Mouse (Mus musculus): Measurements from ENCODE around the gene Bdkrb1.
A peak's percentile ranks its signal among the peaks of the same experiment; 100 is the strongest.

Bdkrb1 gene

DNA sequence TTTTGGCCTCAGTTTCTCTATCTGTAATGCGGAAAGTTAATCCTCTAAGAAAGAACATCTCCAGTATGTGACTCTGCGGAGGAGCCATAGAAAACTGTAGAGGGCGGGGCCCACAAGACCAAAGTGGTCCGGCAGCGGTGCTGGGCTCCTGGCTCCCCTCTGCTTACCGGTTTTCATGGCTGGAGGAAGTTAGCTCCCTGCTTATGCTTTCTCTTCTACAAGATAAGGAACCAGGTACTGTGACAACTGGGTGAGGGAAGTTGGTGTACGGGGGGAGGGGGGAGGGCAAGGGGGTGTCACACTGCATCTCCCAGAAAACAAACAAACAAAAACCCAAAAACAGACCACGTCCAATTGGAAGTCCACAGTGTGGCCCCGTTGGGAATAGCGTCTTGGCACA, 4.4 kb upstream of the Bdkrb1 start:
- no peak for DNase-seq (ENCODE audit: low spot score in 2 of 2)

DNA sequence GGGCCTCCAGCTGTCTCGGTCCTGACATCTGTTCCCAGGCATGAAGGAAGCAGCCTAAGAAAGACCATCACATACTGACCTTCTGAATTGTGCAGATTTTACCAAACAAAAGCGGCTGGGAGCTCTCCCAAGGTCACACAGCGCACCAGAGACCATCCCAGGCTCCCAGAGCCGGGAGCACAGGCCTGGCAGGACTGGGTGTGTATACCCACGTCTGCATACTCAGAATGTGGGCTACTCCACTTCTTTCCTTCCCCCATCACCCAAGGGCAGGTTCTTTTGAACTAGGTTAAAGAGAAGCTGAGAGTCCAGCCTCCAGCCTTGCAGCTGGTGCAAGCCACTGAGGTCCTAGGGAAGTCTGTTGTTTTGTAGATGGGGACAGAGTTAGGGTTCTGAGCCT, 3.8 kb upstream of the Bdkrb1 start:
- DNase-seq (ENCODE audit: low spot score in 2 of 2) = no peak

DNA sequence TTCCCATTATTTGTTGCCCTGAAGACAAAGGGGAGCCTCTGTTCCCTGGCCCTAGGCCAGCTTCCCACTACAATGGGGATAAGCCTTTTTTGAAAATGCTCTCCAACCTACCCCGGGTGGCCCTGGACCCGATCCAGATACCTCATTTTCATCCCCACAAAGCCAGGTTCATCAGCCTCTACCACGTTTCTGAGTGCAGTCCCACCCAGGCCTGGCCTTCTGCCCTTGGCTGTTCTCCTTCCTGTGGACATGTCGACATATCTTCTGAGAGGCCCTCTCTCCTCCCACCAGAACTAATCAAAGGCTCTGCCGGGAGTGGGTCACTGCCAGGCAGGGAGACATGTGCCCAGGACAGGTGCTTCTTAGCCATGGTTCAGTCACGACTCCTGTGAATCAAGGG, 1.3 kb upstream of the Bdkrb1 start:
- DNase-seq (ENCODE audit: low spot score in 2 of 2) = no peak

DNA sequence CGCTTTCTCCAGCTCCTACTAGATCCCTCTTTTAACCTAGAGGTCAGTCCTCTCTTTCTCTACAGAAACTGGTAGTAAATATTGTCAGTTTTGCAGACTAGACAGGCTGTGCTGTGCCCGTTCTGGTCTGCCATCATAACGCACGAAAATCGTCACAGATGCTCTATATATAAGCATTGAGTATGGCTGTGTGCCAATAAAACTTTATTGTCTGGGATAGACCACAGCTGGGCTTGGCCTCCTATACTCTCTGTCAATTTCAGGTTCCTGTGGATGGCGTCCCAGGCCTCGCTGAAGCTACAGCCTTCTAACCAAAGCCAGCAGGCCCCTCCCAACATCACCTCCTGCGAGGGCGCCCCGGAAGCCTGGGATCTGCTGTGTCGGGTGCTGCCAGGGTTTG, 1.0 kb downstream of the Bdkrb1 start:
- DNase-seq (ENCODE audit: low spot score in 2 of 2) = no peak

DNA sequence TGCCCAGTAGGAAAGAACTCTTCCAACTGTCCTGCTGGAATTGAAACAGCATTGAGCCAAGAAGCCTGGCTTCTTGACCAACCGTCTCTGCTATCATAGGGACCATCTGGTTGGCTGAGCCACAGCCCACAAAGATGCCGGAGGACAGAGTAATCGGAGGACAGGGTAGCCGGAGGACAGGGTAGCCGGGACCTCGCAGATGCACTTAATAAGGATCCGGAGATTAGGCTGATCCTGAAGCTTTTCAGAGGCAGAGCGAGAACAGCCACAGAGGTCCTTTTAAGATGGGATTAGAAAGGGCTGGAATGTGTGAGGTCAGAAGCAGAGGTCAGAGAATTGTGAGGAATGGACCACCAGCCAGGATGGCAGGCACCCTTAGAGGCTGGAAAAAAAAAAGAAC, 2.3 kb downstream of the Bdkrb1 start:
- no peak for DNase-seq (ENCODE audit: low spot score in 2 of 2)

DNA sequence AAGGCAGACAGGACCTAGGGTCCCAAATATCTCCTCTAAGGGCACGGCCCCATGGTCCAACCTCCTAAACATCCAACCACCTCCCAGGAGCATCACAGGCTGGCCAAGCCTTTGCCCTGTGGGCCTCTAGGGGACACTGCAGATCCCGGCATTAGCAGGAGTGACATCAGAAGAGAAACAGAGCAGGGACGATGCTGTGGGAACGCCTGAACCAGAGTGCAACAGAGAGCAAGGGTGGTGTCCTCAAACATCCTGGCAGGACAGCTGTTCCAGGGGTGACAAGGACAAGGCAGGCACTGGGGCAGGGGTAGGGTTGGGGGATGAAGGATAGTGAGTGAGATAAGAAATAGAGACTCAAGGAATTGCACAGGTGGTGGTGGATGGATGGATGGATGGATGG, 4.0 kb downstream of the Bdkrb1 start:
- no peak for DNase-seq (ENCODE audit: low spot score in 2 of 2)

DNA sequence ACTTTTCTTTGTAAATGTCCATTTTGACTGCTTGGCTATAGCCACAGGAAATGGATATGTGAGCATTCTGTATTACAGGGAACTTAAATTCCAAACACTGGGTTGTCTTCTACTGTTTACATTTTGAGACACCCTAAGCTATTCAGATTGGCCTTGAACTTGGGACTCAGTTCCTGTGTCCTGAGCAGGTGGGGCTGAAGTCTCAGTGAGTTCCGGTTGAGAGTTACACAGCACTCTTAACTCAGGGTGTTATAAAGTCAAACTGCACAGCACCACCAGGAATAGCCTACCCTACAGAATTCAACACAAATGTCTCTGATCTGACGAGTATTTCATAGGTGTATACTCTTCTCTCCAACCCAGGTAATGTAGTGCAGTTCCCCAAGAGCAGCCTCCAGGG, 8.2 kb downstream of the Bdkrb1 start:
- no peak for DNase-seq (ENCODE audit: low spot score in 2 of 2)

DNA sequence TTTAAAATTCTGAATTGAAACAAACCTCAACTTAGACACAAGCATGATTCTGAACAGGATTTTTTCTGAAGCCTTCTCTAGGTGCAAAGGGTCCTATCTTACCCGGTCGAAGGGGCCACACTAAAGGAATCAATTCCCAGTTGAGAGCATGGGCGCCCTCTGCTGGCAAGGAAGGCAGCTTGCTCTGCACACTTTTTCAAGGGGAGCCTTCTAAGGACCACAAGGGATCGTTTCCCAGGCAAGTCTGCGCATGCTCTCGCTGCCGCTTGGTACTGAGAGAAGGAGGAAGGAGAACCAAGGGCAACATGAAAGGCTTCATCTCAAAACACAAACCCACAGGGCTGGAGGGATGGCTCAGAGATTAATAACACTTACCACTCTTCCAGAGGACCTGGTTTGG, 8.9 kb downstream of the Bdkrb1 start:
- DNase-seq (ENCODE audit: low spot score in 2 of 2) = peak in 1 of 2 experiments; percentile 12

DNA sequence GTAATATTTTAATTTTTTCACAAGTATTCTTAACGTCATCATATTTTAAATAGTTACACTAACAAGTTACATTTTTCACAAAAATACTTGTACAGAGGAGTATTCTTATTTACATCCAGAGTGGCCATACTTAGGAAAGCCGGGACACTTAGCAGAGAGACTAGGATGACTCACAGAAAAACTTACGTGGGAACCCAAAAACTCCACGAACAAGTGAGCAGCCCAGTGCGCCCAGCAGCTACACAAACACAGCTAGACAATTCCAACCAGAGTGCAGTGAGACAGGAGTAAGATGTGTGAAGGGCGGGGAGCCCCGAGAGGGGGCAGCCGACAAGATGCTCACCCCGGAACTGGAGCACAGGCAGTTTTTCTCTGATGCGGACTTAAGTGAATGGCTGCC, 10.7 kb downstream of the Bdkrb1 start:
- DNase-seq (ENCODE audit: low spot score in 2 of 2) = no peak

DNA sequence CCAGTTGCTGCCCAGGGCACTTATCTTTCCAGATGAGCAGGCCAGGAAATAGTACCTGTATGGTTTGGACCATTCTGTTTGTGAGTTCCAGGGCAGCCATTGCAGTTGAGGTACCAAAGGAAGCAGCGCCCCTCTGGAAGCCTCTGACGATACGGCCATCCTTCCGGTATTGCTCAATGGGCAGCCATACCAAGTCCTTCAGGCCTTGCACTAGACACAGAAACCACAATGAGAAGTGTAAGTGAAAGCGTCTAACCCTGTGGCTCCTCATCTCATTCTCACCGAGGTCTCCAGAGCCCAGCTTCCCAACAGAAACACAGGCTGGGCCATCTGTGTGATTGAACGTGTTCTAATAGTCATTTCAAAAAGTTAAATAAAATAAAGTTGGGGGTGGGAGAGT, 19.2 kb downstream of the Bdkrb1 start:
- DNase-seq (ENCODE audit: low spot score in 2 of 2) = no peak

DNA sequence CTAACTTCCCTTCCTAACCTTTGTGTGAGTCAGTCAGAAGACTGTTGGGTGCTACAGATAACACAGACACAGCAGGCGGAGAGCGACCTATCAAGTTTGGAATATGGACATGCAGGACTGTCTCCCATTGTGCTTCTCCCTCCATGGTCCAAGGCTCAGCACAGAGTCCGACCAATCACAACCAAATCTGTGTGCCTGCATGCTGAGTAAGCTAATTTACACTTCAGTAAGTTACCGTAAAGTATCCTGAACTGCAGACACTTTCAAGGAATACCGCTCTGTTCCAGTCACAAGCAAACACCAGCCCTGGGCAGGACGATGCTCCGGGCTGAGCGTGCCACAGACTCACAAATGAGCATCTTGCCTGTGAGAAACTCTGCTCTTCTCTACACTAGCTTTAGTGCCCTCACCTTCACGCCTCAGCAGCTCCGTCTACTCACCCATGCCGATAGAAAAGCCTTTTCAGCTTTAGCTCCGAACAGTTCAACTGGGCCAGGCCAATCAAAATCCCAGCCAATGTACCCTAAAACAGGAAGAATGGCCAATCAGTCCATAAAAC, 20.2 kb downstream of the Bdkrb1 start:
- no peak for DNase-seq (ENCODE audit: low spot score in 2 of 2)

DNA sequence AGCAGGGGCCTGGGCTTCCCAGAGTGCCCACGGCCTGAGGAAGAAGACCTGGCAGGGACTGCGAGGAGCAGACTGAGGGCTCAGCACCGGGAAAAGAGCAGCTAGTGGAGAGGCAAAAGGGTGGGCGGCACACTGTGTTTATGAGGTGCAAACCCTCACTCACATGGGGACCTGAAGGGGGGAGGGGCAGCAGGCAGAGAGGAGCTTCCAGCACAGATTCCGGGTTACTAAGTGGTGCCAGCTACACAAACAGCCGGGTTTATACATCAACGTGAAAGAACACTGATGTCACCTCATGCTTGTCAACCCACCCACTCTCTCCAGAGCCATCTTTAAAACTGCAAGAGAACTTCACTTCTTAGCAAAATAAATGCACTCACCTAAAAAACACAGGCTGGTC, 22.9 kb downstream of the Bdkrb1 start:
- no peak for DNase-seq (ENCODE audit: low spot score in 2 of 2)

DNA sequence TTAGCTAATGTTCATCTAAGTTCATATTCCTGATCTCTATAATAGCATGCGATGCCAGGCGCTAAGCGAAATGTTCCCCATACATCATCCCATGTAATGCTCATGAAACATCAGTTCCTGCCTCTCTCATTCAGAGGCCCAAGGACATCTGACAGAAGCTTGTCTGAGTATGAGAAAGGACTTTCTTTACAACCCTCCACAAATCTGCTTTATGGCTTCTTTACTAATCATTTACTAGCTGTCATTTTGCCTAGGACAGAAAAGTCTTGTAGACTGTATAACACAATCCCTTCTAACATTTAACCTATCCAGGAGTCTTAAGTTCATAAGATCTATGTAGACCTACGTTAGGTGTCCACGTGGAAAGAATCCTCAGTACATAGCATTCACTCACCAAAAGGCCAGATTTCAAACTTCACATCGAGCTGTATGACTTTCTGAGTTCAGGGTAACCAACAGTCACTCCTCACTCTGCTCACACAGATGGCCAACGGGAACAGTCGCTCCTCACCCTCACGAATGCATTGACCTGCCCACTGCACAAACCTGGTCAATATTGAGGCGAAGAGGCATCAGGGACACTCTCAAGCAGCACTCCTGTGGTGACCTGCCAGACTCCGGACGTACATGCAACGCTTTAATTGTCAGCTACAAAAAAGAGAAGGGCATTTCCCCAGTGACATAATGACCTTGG, 31.6 kb downstream of the Bdkrb1 start:
- no peak for DNase-seq (ENCODE audit: low spot score in 2 of 2)

DNA sequence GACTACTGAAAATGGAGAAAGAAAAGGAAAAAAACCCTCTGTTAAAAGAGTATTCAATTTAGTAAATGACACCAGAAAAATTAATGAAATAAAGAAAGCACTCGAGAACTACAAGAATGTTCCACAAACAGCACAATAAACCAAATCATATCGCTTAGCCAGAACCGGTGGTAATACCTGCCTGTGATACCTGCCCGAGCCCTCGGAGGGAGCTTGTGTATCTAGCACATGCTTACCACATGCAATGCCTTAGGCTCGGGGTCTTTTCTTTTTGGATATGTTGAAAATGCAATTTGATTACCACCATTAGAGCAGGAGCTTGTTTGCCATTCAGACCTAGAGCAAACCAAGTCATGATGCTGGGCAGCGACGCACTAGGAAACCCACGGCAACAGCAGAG, 33.7 kb downstream of the Bdkrb1 start:
- no peak for DNase-seq (ENCODE audit: low spot score in 2 of 2)

DNA sequence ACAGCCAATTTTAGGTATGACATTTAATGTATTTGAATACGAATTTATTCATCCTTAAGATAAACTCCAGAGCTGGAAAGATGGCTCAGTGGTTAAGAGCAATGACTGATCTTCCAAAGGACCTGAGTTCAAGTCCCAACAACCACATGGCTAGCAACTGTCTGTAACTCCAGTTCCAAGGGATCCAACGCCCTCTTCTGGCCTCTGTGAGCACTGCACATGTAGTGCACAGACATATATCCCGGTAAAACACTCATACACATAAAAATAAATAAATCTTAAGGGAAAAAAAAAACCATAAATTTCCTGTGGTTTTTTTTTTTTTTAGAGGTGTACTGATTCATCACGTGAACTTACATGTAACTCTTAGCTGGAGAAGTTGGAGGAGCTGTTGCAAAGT, 34.7 kb downstream of the Bdkrb1 start:
- DNase-seq (ENCODE audit: low spot score in 2 of 2) = no peak

DNA sequence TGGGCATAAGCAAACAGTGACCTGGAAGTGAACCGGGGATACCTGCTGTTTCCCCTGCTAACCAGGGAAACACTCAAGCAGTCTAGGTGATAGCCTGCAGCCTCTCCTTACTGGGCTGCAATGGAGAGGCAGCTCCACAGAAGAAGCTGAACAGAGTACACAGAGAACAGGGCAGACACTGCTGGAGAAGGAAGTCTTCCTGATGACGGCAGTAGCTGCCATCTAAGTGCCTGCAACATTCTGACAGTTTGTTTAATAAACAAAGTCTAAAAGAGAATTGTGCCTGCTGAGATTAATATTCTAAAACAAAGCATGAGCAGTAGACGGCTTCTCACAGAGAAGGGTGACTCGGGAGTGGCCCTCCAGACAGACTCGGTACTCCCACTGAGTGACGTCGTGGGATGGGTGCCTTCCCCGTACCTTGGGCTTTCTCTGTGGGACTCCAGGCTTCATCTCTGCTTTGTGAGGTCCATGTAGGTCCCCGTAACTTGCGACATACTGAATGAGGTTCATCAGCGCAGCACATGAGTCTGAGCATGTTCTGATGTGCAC, 40.0 kb downstream of the Bdkrb1 start:
- no peak for DNase-seq (ENCODE audit: low spot score in 2 of 2)

Data from natural killer cell, adult 2 months (primary cell).